Mouse (Mus musculus) midbrain, embryonic 11.5 days (tissue): ENCODE measurements around the gene Chd1. TPM values are rescaled to one million over a fixed set of nuclear protein-coding genes. Genes with fewer than 3 reads are reported as not detected.
A peak's percentile ranks its signal among the peaks of the same experiment; 100 is the strongest.

Source experiments
- ATAC-seq: fragments of 200-750 bp; cut with Nextera tagmentation; 2 replicates; pipeline ENCODE4 v1.8.0; 2017; ENCODE audit warnings: moderate TSS enrichment, moderate library complexity; ENCODE audit not compliant: low FRiP score
- DNase-seq: peaks from one replicate; pipeline ENCODE4 v3.0.0; 2015; ENCODE audit warnings: low spot score; ENCODE audit errors: missing footprints
- H3K27ac ChIP-seq: fragments of 300-500 bp; sonication (generic); 2 replicates; pipeline ENCODE4 v1.5.1; 2014; ENCODE audit warnings: low read depth, low read length
- H3K27me3 ChIP-seq: fragments of 300-500 bp; sonication (generic); 2 replicates; pipeline ENCODE4 v1.6.1; 2014; ENCODE audit warnings: mild to moderate bottlenecking, low read length, moderate library complexity, mixed read lengths; ENCODE audit not compliant: control insufficient read depth, insufficient read depth
- H3K36me3 ChIP-seq: fragments of 300-500 bp; sonication (generic); 2 replicates; pipeline ENCODE4 v1.6.1; 2014; ENCODE audit warnings: mild to moderate bottlenecking, low read length, moderate library complexity, mixed read lengths; ENCODE audit not compliant: control insufficient read depth, insufficient read depth
- H3K4me1 ChIP-seq: fragments of 300-500 bp; sonication (generic); 2 replicates; pipeline ENCODE4 v1.6.1; 2014; ENCODE audit warnings: low read length; ENCODE audit not compliant: control insufficient read depth, insufficient read depth
- H3K4me2 ChIP-seq: fragments of 300-500 bp; sonication (generic); 2 replicates; pipeline ENCODE4 v1.6.1; 2014; ENCODE audit warnings: mild to moderate bottlenecking, moderate library complexity
- H3K4me3 ChIP-seq: fragments of 300-500 bp; sonication (generic); 2 replicates; pipeline ENCODE4 v1.5.1; 2014; ENCODE audit warnings: low read depth, low read length
- H3K9ac ChIP-seq: fragments of 300-500 bp; sonication (generic); 2 replicates; pipeline ENCODE4 v1.6.1; 2014; ENCODE audit warnings: low read length
- H3K9me3 ChIP-seq: fragments of 300-500 bp; sonication (generic); 2 replicates; pipeline ENCODE4 v1.6.1; 2016; ENCODE audit warnings: low read length; ENCODE audit not compliant: control insufficient read depth
- WGBS: fragments of 180-500 bp; shearing (Covaris S2); extraction: QIAGEN DNeasy Blood & Tissue Kit; methylation state at CpG from one replicate; pipeline ENCODE4 v1.1.7; 2014; 5-methylcytosine and 5-hydroxymethylcytosine counted together
- polyA plus RNA-seq: library from polyadenylated mRNA; unstranded; fragments of >200 nt; fragmentation: Nextera tagmentation; extraction: Ambion mirVana; gene quantifications from 2 replicates; pipeline ENCODE4 v1.2.1, GENCODE M21; 2014

The Chd1 gene
- polyA plus RNA-seq, 1 experiment from 2014 or later: 46.9 TPM

DNA sequence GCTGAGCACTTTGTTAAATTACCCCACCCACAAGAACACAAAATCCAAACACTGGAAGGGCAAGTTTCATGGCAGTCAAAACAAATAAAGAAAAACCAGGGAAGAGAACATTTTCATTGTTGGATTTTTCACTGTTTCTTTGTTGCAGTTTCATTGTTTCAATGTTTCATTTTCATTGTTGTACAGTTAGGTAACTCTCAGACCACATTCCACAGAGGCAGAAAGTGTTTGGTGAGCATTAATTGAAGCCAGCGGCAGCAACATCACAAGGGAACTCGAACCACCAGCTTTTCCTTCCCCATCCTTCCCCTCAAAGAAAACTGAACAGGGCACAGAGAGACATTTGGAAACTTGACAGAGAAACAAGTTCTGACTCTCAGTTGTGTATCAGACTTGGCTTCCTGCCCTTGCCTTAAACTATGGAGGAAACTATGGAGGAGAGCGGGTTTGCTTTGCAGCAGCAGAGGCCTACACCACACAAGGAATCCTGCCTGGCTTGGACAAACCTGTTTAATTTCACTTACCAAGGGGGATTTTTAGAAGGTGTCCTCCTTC, 109.0 kb downstream of the Chd1 start:
- no peak overlapping the region for H3K9ac ChIP-seq

GRCm38 (mm10) chr17:15815312-15816018, 110.7 kb downstream of the Chd1 start:
- Histone ChIP-seq H3K9me3 (no peaks in the 10 kb centered on the region), H3K4me2 (no peak overlapping the region), H3K27me3 (no peaks in the 10 kb centered on the region), H3K27ac (no peak overlapping the region), H3K9ac (no peak overlapping the region), H3K4me3 (no peak overlapping the region), H3K4me1 (peaks cover 3% of the 10 kb centered on the region; the same call in 1 of the 2 replicates), H3K36me3 (peaks cover 6% of the 10 kb centered on the region; the same call in 1 of the 2 replicates)
- ATAC-seq (no peak), DNase-seq (peak; percentile 79)
- WGBS: 87% methylated on average over 10 of the region's 10 CpGs

More for the DNA sequence above, 109.0 kb downstream of the Chd1 start:
- H3K4me2 ChIP-seq: no peak overlapping the region
- H3K4me3 ChIP-seq: no peak overlapping the region
- no peak overlapping the region for H3K27ac ChIP-seq
- no peaks in the 10 kb centered on the region for H3K27me3 ChIP-seq
- WGBS: 79% methylated on average over 3 of the region's 3 CpGs
- H3K9me3 ChIP-seq: no peaks in the 10 kb centered on the region
- ATAC-seq (no peak), DNase-seq (peak; percentile 69)
- peaks cover 14% of the 10 kb centered on the region for H3K4me1 ChIP-seq
- no peaks in the 10 kb centered on the region; the same call in 1 of the 2 replicates for H3K36me3 ChIP-seq

DNA sequence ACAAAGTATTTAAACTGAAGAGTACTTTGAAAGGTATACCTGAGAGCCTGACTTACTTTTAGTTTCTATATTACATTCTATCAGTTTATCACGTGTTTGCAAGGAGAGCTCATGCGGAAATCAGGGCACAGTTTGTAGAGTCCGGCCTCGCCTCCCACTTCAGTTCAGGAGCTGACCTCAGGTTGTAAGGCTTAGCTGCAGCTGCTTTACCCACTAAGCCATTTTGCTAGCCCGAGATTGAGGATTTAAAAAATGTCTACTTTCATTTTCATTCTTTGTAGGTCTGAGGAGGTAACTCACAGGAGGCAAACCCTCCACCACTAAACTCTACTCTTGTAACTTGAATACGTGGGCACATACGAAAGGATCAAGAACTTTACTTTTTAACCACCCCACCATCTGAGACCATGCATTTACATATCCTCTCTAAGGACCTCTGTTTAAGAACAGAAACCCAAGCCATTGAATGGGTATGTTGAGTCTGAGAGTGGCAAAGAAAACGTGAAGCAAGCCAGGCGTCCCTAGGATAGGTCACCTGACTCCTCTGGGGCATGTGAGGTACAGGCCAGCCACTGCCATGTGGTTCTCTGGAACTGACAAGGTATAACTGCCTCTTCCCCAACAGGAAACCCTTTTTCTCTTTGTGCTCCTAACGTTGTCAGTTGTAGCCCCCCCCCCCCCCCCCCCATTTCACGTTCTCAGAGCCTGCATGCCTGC, 111.8 kb downstream of the Chd1 start:
- no peaks in the 10 kb centered on the region for H3K27me3 ChIP-seq
- no peaks in the 10 kb centered on the region for H3K9me3 ChIP-seq
- no peak overlapping the region for H3K4me2 ChIP-seq
- ATAC-seq (peak; percentile 17; the same call in 1 of the 2 replicates), DNase-seq (peak; percentile 75)
- 87% methylated on average over 10 of the region's 11 CpGs for WGBS
- no peak overlapping the region for H3K27ac ChIP-seq
- peaks cover 3% of the 10 kb centered on the region; the same call in 1 of the 2 replicates for H3K4me1 ChIP-seq
- no peak overlapping the region for H3K9ac ChIP-seq
- no peak overlapping the region for H3K4me3 ChIP-seq
- peaks cover 6% of the 10 kb centered on the region; the same call in 1 of the 2 replicates for H3K36me3 ChIP-seq

- Histone ChIP-seq H3K27me3 (no peaks in the 10 kb centered on the region), H3K27ac (no peak overlapping the region), H3K9me3 (no peaks in the 10 kb centered on the region), H3K9ac (no peak overlapping the region), H3K36me3 (peaks cover 6% of the 10 kb centered on the region; the same call in 1 of the 2 replicates), H3K4me3 (no peak overlapping the region), H3K4me1 (peaks cover 3% of the 10 kb centered on the region; the same call in 1 of the 2 replicates), H3K4me2 (no peak overlapping the region)
- DNase-seq (peak; percentile 51), ATAC-seq (no peak)
- WGBS: 91% methylated on average over 5 of the region's 5 CpGs
Measured at GRCm38 (mm10) chr17:15817096-15817450, 112.3 kb downstream of the Chd1 start.

DNA sequence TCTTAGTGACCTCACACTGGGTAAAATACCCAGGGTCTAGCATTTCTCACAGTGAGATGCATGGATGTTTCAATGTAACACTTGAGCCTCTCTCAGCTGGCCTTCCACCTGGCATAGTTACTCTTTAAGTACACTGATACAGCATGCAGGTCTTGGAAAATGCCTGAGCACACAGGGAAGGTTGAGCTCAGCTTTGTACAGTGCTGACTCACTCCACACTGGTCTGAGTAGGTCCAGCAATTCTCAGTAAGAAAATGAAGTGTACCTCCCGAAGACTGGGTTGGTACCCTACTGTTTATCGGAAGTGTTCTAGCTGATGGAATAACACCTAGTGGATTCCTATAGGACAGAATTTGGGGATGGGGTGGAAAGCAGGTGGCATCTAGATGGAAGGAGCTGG, 112.9 kb downstream of the Chd1 start:
- Histone ChIP-seq H3K4me2 (no peak overlapping the region), H3K4me3 (no peak overlapping the region), H3K27me3 (no peaks in the 10 kb centered on the region), H3K9me3 (no peaks in the 10 kb centered on the region), H3K27ac (no peak overlapping the region), H3K4me1 (peaks cover 3% of the 10 kb centered on the region; the same call in 1 of the 2 replicates), H3K9ac (no peak overlapping the region), H3K36me3 (peaks cover 6% of the 10 kb centered on the region; the same call in 1 of the 2 replicates)
- ATAC-seq (no peak), DNase-seq (peak; percentile 37)
- 92% methylated on average over 2 of the region's 2 CpGs for whole genome bisulfite sequencing

DNA sequence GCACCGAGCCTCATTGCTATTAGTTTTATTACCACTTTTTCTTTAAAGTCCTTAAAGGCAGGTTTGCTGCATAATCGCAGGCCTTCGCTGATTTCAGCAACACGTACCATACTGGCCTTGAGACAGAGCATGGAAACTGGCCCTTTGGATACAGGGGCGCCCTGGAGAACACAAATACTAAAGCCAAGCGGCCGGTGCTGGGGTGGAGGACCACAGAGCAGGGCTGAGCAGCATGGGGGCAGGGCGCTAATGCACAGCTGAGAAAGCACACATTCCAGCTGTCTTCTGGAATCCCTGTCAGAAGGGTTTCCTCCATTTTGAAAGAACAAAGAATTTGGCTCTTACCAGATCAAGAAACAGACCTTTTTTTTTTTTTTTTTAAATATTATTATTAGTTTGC, 113.6 kb downstream of the Chd1 start:
- Histone ChIP-seq H3K27me3 (no peaks in the 10 kb centered on the region), H3K4me2 (no peak overlapping the region), H3K9me3 (no peaks in the 10 kb centered on the region), H3K4me3 (no peak overlapping the region), H3K9ac (no peak overlapping the region), H3K27ac (no peak overlapping the region), H3K36me3 (peaks cover 6% of the 10 kb centered on the region; the same call in 1 of the 2 replicates), H3K4me1 (peaks cover 5% of the 10 kb centered on the region; the same call in 1 of the 2 replicates)
- WGBS: 76% methylated on average over 8 of the region's 8 CpGs
- no peak for ATAC-seq
- DNase-seq: peak; percentile 76

- Histone ChIP-seq H3K4me1 (peaks cover 15% of the 10 kb centered on the region), H3K27ac (no peak overlapping the region), H3K9me3 (no peaks in the 10 kb centered on the region), H3K4me2 (no peak overlapping the region), H3K36me3 (peaks cover 6% of the 10 kb centered on the region; the same call in 1 of the 2 replicates), H3K27me3 (no peaks in the 10 kb centered on the region), H3K4me3 (no peak overlapping the region), H3K9ac (no peak overlapping the region)
- whole genome bisulfite sequencing: 77% methylated on average over 6 of the region's 6 CpGs
- DNase-seq (peak; percentile 59), ATAC-seq (no peak)
Measured at GRCm38 (mm10) chr17:15820146-15820545, 115.4 kb downstream of the Chd1 start.

- H3K4me2 ChIP-seq: no peak overlapping the region
- no peak overlapping the region for H3K27ac ChIP-seq
- WGBS: 85% methylated on average over 10 of the region's 10 CpGs
Measured at GRCm38 (mm10) chr17:15820761-15821160, 116.0 kb downstream of the Chd1 start.

GRCm38 (mm10) chr17:15821706-15822105, 116.9 kb downstream of the Chd1 start:
- WGBS: 87% methylated on average over 4 of the region's 4 CpGs
- Histone ChIP-seq H3K4me3 (no peak overlapping the region), H3K9ac (no peak overlapping the region), H3K9me3 (no peaks in the 10 kb centered on the region), H3K27me3 (no peaks in the 10 kb centered on the region), H3K4me2 (no peak overlapping the region), H3K4me1 (peaks cover 15% of the 10 kb centered on the region), H3K27ac (no peak overlapping the region), H3K36me3 (peaks cover 6% of the 10 kb centered on the region; the same call in 1 of the 2 replicates)
- DNase-seq (peak; percentile 76), ATAC-seq (no peak)

More at GRCm38 (mm10) chr17:15820761-15821160, 116.0 kb downstream of the Chd1 start:
- ATAC-seq: no peak
- Histone ChIP-seq H3K4me3 (no peak overlapping the region), H3K36me3 (peaks cover 6% of the 10 kb centered on the region; the same call in 1 of the 2 replicates), H3K4me1 (peaks cover 15% of the 10 kb centered on the region), H3K9me3 (no peaks in the 10 kb centered on the region), H3K27me3 (no peaks in the 10 kb centered on the region), H3K9ac (no peak overlapping the region)
- peak; percentile 77 for DNase-seq
